Mouse (Mus musculus) megakaryocyte progenitor cell, adult 5-6 weeks (primary cell): ENCODE results near the gene Tmprss9. TPM values are rescaled to one million over a fixed set of nuclear protein-coding genes. Genes with fewer than 3 reads are reported as not detected.
A peak's percentile ranks its signal among the peaks of the same experiment; 100 is the strongest.

Experiments
- ATAC-seq: replicated peaks from 2 replicates; pipeline ENCODE4 v1.8.0; 2016; ENCODE audit warnings: mild to moderate bottlenecking, moderate TSS enrichment, inconsistent platforms; ENCODE audit not compliant: poor library complexity
- total RNA-seq, 2 experiments: library from RNA; stranded (forward) in 1 of 2; stranded (reverse) in 1 of 2; fragments of 157-497, 149-512 nt in 1 of 2; fragments of 200-1000 nt in 1 of 2; gene quantifications; 2 replicates each; pipeline versions ENCODE4 v1.2.3 to v1.2.4; 2015 to 2017

Tmprss9 gene
- total RNA-seq, 2 experiments from 2014 or later: not detected

DNA sequence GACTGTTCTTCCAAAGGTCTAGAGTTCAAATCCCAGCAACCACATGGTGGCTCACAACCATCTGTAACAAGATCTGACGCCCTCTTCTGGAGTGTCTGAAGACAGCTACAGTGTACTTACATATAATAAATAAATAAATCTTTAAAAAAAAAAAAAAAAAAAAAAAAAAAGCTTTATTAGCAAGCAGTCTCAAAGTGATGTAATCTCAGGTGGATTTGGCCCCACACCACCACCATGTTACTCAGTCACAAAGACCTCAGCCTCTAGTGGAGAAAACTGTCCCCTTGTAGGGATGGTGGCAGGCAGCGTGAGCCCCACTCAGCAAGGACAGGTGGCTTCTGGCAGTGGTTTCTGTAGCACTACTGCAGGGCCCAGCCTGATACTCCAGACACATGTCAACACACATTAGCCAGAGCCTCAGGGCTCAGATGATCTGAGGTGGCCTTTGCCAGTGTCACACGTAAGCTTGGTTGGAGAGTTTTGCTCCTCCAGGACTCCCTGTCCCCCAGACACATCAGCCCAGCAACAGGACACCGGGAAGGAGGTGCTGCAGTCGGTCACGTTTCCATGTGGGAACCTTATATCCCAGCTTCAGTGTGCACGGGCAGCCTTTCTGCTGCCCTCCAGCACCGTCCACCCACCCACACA is 41.8 kb downstream of the Tmprss9 start:
- ATAC-seq: no peak

- ATAC-seq: peak; percentile 58
Observed at GRCm38 (mm10) chr10:80914253-80914656, 42.6 kb downstream of the Tmprss9 start.

DNA sequence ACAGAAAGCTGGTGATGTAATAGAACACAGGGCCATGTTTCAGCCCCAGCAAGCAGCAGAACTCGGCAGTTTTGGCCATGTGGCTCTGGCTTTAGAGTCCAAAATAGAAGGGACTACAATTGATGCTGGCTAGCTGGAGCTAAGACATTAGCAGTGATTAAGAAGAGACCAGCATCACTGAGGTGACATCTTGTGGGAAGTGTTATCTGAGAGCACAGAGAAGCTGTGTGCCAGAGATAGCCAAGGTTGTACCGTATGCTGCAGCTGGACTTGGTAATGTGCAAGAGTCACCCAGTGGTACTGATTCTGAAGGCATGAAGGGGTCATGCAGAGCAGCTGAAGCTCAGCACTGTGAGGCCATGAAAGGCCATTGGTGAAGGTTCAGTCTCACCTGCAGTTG is 43.6 kb downstream of the Tmprss9 start:
- ATAC-seq: 0 out of 2 replicates have a peak, but pooled peaks have one; percentile 27

- ATAC-seq: no peak
Observed at GRCm38 (mm10) chr10:80915736-80916135, 44.1 kb downstream of the Tmprss9 start.

GRCm38 (mm10) chr10:80917336-80917778 is 45.7 kb downstream of the Tmprss9 start:
- ATAC-seq: no peak

DNA sequence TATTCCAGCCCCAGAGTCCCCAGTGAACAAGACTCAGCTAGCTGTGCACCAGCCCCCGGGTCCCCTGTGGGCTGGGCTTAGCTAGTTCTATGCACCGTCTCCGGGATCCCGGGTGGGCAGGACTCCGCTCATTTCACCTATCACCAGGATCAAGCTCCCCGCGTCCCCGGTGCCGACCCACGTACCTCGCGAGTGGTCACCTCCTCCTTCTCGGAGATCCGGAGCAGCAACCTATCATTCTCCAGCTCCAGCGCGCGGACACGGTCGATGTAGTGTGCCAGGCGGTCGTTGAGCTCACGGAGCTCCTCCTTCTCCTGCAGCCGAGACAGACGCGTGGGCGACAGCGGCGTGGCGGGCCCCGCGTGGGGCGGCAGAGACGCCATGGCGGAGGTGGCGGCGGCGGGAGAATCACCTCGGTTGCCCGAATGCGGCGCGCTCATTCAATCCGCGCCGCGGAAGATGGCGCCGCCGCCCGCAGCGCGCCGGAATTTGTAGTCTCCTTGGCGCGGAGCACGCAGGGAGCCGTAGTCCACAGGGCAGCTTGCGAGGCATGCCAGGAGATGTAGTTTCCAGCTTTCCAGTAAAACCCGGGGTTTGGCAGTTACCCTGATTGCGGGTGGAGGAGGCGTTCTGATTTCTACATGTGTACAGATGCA is 46.3 kb downstream of the Tmprss9 start, which contains the start of gene Lmnb2:
Gene Lmnb2 (minus strand): TSS at position 467 of the 656 bp plus-strand sequence.
- peak; percentile 52 for ATAC-seq

DNA sequence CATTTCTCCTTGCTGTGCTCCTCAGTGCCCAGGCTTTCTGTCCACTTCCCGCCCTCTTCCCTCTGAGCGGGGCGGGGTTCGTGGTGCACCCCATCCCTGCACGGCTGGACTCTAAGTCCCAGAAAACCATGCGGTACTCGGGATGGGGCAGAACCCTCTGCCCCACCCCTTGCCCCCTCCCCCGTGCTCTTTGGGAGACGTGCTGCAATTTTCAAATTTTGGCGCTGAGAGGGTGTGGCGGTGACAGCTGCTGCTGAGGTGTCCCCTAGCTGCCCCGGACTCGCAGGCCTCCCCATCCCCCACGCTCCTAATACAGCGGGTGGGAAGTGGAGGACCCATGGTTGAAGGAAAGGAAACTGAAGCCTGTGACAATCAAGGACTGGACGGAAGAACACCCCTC is 50.3 kb downstream of the Tmprss9 start:
- peak; percentile 60 for ATAC-seq

DNA sequence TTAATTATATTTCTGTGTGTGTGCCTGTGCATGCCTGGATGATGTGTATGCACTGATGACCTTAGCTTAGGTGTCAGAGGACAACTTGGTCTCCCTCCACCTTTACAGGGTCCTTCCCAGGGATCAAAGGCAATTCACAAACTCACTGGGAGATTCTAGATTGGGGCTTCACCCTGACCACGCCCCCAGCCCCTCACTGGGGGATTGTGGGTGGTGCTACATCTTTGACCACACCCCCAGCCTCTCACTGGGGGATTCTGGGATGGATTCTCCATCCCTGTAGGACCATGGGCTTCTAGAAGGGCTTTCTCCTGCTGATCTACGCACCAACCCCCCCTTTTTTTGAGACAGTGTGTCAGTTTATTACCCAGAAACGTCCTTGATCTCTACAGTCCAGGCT is 53.8 kb downstream of the Tmprss9 start:
- no peak for ATAC-seq

DNA sequence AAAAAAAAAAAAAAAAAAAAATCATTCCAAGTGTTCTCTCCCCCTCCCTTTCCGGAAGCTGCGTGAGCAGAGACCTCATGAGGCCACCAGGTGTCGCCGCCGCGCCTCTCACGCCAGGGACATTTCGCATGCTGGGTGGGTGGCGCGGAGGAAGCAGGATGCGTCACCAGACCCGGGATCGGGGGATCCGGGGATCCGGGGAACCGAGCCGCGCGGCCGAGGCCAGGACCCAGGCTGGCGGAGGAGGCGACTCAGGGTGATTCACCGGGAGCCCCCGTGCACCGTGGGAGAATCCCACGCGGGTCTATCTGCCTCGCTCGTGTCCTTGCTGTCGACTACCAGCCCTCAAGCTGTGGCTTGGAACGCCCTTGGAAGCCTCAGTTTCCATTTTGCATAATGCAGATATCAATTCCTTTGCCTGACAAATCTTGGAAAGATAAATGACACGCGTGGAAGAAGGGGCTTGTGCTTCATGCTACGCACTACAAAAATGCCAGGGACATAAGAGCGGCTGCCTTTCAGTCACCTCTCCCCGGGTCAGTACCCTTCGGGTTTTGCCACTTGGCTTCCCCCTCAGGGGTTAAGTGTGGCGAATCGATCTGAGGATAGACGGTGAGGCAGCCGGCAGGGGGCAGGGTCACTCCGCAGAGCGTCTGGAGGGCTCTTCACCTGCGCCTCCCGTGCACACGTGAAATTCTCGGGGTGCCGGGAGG is 57.1 kb downstream of the Tmprss9 start:
- peak; percentile 67 for ATAC-seq

DNA sequence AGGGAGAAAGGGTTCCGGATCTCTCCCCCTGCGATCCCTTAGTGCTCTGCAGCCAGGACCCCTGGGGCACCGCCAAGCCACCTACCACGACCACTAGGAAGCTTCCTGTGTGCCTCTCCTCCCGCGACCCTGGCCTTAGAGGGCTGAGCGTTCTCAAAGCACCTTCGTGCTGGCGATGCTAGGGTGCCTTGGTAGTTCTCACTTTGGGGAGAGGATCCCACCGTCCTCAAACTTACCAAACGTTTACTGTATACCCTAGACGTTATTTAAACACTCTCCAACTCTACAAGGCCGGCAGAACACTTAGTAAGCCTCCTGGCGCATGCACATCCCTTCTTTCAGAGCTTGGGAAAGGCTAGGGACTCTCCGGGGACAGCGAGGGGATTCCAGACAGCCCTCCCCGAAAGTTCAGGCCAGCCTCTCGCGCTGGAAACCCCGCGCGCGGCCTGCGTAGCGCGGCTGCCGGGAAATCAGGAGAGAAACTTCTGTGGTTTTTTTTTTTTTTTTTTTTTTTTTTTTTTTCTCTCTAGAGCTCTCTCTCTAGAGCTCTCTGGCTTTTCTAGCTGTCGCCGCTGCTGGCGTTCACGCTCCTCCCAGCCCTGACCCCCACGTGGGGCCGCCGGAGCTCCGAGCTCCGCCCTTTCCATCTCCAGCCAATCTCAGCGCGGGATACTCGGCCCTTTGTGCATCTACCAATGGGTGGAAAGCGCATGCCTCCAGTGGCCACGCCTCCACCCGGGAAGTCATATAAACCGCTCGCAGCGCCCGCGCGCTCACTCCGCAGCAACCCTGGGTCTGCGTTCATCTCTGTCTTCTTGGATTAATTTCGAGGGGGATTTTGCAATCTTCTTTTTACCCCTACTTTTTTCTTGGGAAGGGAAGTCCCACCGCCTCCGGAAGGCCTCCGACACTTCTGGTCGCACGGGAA is 57.9 kb downstream of the Tmprss9 start, which contains the start of gene Gadd45b:
Gene Gadd45b (plus strand): TSS at position 775 of the 928 bp plus-strand sequence.
- ATAC-seq: peak; percentile 84

- ATAC-seq: peak; percentile 5; the same call in 1 of the 2 replicates
Observed at GRCm38 (mm10) chr10:80930361-80931152, 58.9 kb downstream of the Tmprss9 start.

GRCm38 (mm10) chr10:80931153-80931671 is 59.6 kb downstream of the Tmprss9 start:
- no peak for ATAC-seq

DNA sequence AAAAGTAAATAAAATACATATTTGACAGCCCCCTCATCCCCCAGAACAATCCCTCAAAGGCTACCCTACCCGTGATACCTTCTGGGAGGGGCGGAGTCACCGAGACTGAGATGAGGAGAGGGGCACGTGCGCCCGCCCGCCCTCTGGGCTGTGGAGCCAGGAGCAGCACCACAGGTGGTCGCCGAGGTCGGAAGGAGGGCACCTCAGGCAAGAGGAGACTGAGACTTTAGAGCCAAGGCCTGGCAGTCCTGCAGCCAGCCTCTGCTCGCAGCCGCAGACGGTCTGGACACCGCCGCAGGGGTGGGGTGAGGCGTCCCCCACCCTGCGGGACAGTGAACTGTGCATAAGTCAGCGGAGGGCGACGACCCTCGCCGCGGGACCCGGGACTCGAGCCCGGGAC is 60.0 kb downstream of the Tmprss9 start:
- ATAC-seq: no peak

GRCm38 (mm10) chr10:80932206-80932605 is 60.6 kb downstream of the Tmprss9 start:
- ATAC-seq: no peak

- no peak for ATAC-seq
Observed at GRCm38 (mm10) chr10:80932700-80933420, 61.2 kb downstream of the Tmprss9 start.

- ATAC-seq: peak; percentile 20; the same call in 1 of the 2 replicates
Observed at GRCm38 (mm10) chr10:80933421-80933979, 61.9 kb downstream of the Tmprss9 start.

DNA sequence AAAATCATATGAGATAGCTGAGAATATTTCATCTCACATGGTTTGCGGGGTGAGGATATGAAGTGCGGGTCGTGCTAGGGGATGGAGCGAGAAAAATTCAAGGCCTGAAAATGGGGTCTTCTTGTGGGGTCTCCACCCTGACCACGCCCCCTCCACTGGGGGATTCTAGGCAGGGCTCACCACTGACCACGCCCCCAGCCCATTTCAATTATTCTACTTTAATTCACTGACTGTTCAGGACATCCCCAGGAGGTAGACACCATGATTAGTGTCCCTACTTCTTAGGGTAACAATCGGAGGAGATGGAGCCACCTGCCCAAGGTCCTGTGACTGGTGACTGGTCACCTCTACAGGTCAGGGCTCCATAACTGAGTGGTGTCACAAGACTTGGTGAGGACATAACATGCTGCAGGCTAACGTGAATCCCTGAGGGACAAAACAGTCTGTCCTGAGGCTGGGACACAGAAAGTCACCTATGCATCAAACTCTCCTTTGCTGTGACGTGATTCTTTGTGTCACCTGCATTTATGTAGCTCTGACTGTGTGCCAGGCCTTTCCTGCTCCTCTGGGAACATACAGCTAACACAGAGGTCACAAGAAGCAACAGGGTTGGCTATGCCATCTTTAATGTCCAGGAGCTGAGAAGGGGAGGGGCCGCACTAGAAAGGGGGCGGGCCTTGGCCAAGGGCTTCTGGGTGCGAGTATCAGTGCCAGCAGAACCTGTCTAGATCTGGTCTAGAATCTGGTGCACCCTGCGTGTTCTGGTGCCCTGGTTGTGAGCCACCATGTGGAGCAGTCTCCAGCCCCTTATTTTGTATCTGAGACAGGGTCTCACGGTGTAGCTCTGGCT is 62.7 kb downstream of the Tmprss9 start:
- no peak for ATAC-seq
